In genomic region chr10:127195328-127196129, GRCm38 (mm10) we compare ENCODE assay signal across 8 mouse cellular contexts. TPM values are rescaled to one million over a fixed set of nuclear protein-coding genes. Genes with fewer than 3 reads are reported as not detected.
A peak's percentile ranks its signal among the peaks of the same experiment; 100 is the strongest.
DNase-seq lines count a peak whose midpoint lies in the region; ATAC-seq lines count a peak whose summit lies in the region.

TSS of gene Dtx3 (minus strand) at chr10:127195728.

- under 1% methylated on average over 25 of the region's 47 CpGs for WGBS in forebrain, embryonic 15.5 days
- WGBS in hindbrain, embryonic 10.5 days = under 1% methylated on average over 44 of the region's 47 CpGs

- H3K27me3 ChIP-seq in forebrain, embryonic 15.5 days = no peaks in the 10 kb centered on the region
- 0 out of 2 replicates have a peak, but pooled peaks cover 2% of the 10 kb centered on the region for H3K27me3 ChIP-seq in hindbrain, embryonic 10.5 days (ENCODE audit: insufficient read depth, poor library complexity, severe bottlenecking)
- peaks cover 4% of the 10 kb centered on the region for H3K27me3 ChIP-seq in megakaryocyte, embryonic 14.5 days (replicated peaks)

- no peak for DNase-seq in layer of hippocampus, adult 8-10 months (ENCODE audit: low spot score in 2 of 2)
- no peak for DNase-seq in layer of hippocampus, adult 9-10 months (ENCODE audit: low spot score)
- DNase-seq in adrenal gland, postnatal 4 days (ENCODE audit: low spot score in 2 of 2) = no peak
- DNase-seq in hindbrain, embryonic 10.5 days (ENCODE audit: low spot score) = peak; percentile 75
- DNase-seq in left cerebral cortex, adult 8-10 months (ENCODE audit: low spot score in 2 of 2) = peak in 1 of 2 experiments; percentile 52
- peak; percentile 45 for DNase-seq in thymus, postnatal 0 days (ENCODE audit: low spot score)

- no peaks in the 10 kb centered on the region for H3K9me3 ChIP-seq in forebrain, embryonic 15.5 days
- H3K9me3 ChIP-seq in hindbrain, embryonic 10.5 days = no peaks in the 10 kb centered on the region
- no peaks in the 10 kb centered on the region for H3K9me3 ChIP-seq in megakaryocyte, embryonic 14.5 days

- peak within 1 kb of the TSS; percentile 91 for H3K4me2 ChIP-seq in forebrain, embryonic 15.5 days (replicated peaks)

- peaks cover 24% of the 10 kb centered on the region for H3K4me1 ChIP-seq in forebrain, embryonic 15.5 days
- peaks cover 60% of the 10 kb centered on the region for H3K4me1 ChIP-seq in hindbrain, embryonic 10.5 days (replicated peaks)
- peaks cover 29% of the 10 kb centered on the region for H3K4me1 ChIP-seq in megakaryocyte, embryonic 14.5 days

- H3K36me3 ChIP-seq in forebrain, embryonic 15.5 days = peaks cover 41% of the 10 kb centered on the region
- H3K36me3 ChIP-seq in hindbrain, embryonic 10.5 days = peaks cover 66% of the 10 kb centered on the region
- H3K36me3 ChIP-seq in megakaryocyte, embryonic 14.5 days (replicated peaks; ENCODE audit: low read length) = peaks cover 58% of the 10 kb centered on the region

- peak within 1 kb of the TSS; percentile 90 for H3K27ac ChIP-seq in forebrain, embryonic 15.5 days (replicated peaks)
- H3K27ac ChIP-seq in hindbrain, embryonic 10.5 days = peak within 1 kb of the TSS; percentile 99

- H3K9ac ChIP-seq in forebrain, embryonic 15.5 days (replicated peaks) = peak within 1 kb of the TSS; percentile 99

- ATAC-seq in forebrain, embryonic 15.5 days (replicated peaks) = peak; percentile 56

- H3K4me3 ChIP-seq in forebrain, embryonic 15.5 days = peak within 1 kb of the TSS; percentile 98
- peak within 1 kb of the TSS; percentile 99 for H3K4me3 ChIP-seq in hindbrain, embryonic 10.5 days
- H3K4me3 ChIP-seq in megakaryocyte, embryonic 14.5 days (replicated peaks) = peak within 1 kb of the TSS; percentile 94

RNA-seq across cellular contexts. Expression of gene Dtx3, which starts in this region (rescaled TPM):
- total RNA-seq in layer of hippocampus, adult 8-10 months (2022) = 100 to 1,000 TPM; 214 to 267 (median 229) TPM
- total RNA-seq in adrenal gland, postnatal 4 days (2021) = 100 to 1,000 TPM; 111 to 126 TPM
- 211 and 222 TPM in 2 replicates for polyA plus RNA-seq in forebrain, embryonic 15.5 days (2015; fragmentation: Nextera tagmentation; extraction: Ambion mirVana)
- 110 and 151 TPM in 2 replicates for polyA plus RNA-seq in hindbrain, embryonic 10.5 days (2016; fragmentation: Nextera tagmentation; extraction: Ambion mirVana)
- total RNA-seq in left cerebral cortex, adult 8-10 months (2022) = 100 to 1,000 TPM; 211 to 218 (median 216) TPM
- 51.0 and 171 TPM in 2 replicates for polyA plus RNA-seq in megakaryocyte, embryonic 14.5 days (2012; ENCODE audit: insufficient read depth, low replicate concordance)
- polyA plus RNA-seq in thymus, postnatal 0 days (2015; fragmentation: Nextera tagmentation; extraction: Ambion mirVana) = 42.7 and 47.3 TPM in 2 replicates

Comparison
In these comparisons a context has a peak if more than half of its experiments do, and no peak if none do; other contexts are left out.
1. DNase-seq: peak in hindbrain, embryonic 10.5 days (single experiment) and thymus, postnatal 0 days (single experiment); none in layer of hippocampus, adult 8-10 months (0 of 2), layer of hippocampus, adult 9-10 months (single experiment) and adrenal gland, postnatal 4 days (0 of 2).
2. Peak in every context shown above with its lines, with median percentiles within 50 percentile points of each other: H3K4me3 ChIP-seq.